Mouse (Mus musculus) liver (tissue): ENCODE results near the gene Zkscan16.

Source experiments
- DNase-seq: peaks from one replicate; pipeline ENCODE4 v3.0.0-alpha.2; 2020; ENCODE audit warnings: mixed read lengths

Gene Zkscan16

DNA sequence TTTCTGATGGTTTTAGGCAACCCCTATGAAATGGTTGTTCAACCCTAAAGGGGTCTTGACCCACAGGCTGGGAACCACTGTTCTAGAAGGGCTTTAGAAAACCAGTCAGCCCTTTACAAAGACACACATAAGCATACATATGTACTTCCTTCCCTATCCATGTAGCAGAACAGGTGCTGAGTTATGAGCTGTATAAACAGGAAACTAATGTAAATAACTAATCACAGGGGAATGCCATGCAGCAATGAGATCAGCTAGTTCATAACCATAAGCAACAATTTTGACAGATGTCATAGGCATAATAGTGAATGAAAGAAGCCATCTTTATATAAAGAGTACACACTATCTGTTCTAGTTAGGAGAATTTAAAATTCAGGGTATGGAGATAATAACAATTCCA lies 1.8 kb upstream of the Zkscan16 start:
- no peak for DNase-seq

DNA sequence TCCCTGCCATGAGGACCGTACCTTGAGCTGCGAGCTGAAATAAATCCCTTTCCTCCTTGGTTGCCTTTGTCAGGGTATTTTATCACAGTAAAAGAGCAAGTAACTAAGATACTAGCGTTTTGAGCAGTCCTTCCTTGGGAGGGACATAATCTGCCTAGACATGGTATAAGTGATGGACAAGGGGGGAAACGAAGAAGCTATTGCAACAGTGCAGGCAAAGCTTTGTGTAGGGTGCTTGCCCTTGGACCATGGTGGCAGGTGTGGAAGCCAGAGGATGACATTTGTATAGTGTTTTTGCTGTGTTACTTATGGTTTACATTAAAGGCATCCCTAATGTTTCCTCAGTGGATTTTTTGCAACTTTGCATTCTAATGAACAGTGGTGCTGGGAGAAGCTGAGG lies 486 bp upstream of the Zkscan16 start:
- no peak for DNase-seq

DNA sequence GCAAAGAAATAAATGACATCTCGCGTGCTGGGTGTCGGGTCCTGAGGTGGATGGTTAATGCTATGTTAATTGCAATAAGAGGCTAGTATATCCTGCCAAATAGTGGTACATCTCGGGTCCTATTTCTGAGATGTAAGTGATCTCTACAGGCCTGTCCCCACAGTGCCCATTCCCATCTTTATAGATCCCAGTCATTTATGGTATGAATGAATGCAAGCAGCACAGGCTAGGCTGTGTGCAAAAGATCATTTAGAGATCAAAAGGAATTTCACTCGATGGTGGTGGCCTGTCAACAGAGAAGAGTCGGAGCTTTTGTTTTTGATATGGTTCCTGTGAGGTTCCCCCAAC lies 752 bp downstream of the Zkscan16 start:
- DNase-seq = no peak

DNA sequence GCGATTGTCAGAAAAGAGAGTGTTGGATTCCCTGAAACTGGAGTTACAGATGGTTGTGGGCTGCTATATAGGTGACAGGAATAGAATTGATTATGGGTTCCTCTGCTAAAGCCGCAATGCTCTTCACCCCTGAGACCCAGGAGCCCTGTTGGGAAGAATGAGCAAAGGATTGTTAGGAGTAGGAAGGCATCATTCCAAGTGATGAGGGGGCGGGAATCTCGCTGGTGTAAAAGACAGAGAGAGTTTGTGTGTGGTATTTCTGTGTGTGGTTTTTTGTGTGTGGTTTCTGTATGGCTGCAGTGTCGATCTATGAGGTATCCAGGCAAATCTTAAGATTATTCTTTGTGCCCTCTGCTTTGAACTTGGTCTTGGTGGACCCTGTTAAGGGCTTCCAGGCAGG lies 1.3 kb downstream of the Zkscan16 start:
- DNase-seq = no peak

DNA sequence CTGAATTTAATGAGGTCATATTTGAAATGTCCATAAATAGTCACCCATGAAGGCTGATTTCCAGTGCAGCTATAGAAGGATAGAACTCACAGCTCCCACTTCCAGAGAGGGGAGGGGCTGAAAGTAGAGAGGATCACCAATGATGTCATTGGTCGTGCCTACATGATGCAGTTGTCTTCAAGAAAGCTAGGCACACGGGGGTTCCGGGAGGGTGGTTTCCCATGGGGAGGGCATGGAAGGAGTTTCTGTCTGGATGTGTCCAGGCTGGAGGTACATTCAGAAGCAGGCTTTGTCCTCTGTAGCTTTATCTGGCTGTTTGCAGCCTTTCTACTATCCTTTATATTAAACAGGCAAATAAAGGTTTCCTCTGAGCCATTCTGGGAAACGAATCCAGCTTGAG lies 5.0 kb downstream of the Zkscan16 start:
- no peak for DNase-seq

DNA sequence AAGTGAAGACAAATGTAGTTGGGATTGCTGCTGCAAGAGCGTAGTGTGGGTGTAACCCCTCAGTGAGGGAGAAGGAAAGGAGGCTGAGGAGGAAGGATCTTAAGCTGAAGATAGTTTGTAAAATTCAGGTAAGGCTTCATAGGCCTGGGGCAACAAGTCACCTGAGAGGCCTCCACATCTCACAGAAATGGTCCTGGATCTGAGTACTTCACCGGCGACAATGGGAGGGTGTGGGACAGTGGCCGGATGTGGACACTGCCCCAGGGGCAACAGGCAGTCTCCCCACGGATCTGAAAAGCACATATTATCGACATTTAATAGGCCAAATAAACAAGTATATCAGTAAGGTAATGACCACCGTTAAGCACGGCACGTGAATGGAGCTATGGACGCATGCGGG lies 9.2 kb downstream of the Zkscan16 start:
- no peak for DNase-seq

DNA sequence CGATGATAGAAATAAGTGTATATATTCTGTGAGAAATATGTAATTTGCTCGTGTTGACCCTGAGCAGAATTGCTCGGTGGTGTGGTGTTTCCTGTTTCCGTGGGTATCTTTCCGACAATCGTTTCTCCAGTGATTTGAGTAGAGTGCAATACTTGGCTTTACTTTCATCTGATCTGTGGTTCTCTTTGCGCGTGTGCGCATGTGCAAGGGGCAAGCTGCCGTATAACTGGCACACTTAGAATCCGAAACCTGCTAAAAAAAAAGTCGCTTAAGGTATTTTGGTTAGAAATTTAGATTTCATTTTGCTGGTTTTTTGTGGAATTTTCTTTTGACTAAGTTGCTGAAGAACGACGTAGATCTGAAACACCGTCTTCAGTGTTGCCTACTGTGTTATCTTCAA lies 18.3 kb downstream of the Zkscan16 start:
- no peak for DNase-seq

DNA sequence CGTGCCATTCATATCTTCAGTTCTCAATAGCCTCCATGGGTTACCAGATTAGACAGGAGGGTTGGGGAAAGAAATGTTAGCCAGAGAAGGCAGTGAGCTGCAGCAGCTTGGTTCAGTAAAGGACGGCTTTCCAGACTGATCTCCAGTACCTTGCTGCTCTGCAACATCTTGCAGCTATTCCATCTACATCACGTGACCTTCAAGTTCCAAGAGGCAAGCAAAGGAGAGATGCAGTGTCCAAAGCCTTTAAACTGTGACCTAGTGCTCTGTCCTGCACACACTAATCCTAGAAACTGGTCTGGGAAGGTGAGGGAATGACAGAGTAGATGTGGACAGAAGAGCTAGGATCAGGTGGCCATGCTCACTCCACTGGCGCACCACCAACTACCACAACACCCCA lies 19.8 kb downstream of the Zkscan16 start:
- no peak for DNase-seq

DNA sequence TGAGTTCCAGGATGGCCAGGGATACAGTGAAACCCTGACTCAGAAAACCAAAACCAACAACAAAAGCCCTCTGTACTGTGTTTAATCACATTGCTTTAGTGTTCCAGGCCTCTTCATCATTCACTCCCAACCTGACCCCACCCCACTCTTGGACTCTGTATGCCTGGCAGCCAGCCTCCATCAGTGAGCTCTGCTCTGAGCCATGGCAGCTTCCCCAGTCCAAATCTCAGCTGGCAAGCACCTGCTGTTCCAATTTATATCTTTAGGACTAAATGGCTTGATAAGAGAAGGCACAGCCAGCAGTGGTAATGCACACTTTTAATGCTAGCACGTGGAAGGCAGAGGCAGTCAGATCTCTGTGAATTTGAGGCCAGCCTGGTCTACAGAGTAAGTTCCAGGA lies 21.7 kb downstream of the Zkscan16 start:
- no peak for DNase-seq

DNA sequence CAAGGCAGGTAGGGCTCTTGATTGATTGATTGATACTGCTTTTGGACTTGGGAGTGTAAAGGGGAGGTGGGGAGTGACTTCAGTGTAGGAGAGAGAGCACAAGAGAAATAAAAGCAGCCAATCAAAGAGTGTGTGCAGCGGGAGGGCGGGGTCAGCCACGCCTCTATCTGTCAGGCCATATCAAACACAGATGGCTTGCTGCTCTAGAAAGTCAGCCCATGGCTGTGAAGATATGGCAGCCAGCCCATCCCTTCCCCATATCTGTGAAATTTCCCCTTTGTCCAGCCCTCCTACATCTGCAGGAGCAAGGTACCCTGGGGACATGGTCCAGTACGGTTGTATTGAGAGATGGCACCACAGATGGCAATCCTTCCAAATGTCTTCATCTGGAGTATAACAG lies 27.2 kb downstream of the Zkscan16 start:
- peak; percentile 81 for DNase-seq

DNA sequence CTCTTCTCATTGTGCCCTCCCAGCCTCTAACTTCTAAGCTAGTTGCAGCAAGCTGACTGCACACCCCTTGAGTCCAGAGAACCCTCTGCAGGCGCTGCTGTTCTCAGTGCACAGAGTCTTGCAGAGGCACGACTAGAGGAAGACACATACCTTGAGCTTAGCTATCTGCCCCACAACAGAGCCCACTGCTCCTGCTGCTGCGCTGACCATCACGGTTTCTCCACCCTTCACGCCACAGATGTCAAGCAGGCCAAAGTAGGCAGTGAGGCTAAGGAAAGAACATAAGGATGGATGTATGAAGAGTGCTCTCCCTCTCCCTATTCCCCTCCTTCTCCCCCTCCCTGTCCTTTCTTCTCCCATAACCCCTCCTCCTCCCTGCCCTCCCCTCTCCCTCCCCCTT lies 32.3 kb downstream of the Zkscan16 start:
- no peak for DNase-seq

DNA sequence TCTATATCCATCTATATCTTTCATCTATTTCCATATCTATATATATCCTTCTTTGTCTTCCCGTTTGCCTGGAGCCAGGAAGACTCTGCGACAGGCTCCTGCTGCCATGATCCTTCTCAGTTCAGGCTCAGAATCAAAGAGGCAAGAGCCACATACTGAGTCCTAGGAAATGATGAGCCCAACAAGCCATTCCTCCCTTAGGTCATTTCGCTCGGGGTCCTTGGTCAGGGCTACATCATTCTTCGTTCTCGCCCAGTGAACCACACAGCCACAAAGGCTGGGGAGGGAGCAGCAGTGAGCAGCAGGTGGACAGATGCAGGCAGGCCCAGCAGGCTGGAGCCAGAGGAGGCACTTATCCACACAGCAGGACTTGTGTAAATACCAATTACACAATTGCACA lies 38.0 kb downstream of the Zkscan16 start:
- no peak for DNase-seq

DNA sequence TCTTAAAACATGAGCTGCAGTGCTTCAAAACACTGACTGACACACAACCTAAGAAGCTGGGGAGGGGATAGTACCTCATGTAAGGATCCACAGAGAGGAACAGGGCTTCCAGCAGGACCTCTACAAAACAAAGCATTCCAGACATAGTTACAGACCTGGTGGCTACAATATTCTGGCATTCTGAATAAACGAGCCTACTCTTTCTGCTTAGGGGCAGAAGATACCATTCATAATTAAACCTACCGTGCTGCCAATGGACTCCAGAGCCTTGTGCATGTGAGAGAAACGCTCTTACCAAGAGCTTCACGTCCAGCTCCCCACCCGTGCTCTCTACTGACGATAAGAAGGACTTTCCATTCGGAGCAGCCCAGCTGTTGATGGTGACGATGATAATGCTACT lies 39.4 kb downstream of the Zkscan16 start:
- DNase-seq = no peak

DNA sequence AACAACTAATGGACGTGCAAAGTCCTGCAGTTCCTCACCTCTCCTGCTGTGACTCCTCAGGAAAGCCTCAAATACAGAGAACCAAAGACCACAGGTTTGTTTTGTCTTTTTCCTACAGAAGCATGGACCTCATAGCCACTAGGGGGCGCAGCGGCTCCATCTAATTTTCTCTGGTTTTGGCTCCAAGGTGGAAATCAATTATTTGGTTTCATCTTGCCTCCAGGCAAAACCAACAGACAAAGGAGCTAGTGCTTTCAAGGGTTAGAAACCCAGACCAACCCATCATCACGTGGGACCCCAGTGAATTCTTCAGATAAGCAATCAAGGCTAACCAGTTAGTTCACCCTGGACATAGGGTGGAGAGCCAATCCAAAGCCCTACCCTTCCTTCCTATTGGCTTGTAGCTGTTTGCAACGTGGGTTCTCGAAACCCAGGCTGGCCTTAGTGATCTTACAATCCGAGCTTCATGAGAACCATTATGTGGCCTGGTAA lies 41.8 kb downstream of the Zkscan16 start:
- DNase-seq = peak; percentile 82

DNA sequence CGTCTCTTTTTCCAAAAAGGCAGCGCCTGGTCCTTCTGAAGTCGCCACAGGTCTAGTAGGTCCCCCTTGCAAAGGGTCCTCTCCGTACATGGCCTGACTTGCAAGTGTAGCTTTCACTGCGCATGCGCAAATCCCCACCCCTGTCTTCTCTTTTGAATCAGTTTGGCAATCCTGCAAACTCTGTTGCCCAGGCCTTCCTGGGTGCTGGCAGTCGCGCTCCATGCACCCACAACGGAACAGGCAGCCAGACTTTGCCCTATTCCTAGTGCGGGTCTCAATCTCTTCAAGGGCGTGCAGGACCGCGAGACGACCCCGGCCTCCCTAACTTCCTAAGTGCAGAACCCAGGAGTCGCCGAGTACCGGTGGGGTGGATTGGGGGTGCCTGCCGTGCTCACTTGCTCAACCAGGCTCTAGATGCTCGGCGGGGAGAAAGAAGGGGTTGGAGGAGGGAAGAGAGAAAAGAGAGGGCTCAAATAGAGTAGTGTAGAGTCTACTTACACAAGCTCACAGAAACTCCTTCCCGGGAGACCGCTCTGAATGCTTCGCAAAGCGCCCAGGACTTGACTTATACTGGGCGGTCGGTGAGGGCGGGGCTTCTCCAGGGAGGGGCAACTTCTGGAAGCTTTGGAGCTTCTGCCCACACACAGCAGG lies 43.2 kb downstream of the Zkscan16 start, which contains the start of gene Ptgr1:
Gene Ptgr1 (minus strand): TSS at position 580 of the 651 bp plus-strand sequence.
- DNase-seq = peak; percentile 89

DNA sequence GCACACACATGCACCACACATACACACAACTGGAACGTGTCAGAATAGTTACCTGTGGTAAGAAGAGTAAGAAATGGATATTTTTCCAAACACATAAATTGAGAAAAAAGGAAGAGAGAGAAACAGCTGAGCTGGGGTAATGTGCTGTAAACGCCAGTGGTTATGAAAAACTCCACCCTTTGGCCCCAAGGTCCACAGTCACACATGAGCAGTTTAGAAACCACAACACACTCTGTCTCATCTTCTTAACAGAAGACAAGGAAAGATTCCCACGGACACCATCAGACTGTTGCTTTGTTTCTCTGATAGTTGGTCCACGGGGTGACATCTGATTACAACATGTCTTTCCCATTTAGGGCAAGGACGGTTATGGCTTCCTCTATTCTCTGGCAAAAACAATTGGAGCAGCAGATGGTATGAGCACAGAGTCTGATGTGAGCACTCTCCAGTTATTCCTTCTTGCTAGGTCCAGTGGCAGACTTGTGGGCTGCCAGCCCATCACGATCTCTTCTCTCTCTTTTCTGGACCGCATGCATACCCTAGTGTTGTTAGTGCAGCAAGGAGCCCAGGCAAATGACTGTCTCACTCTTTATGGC lies 46.0 kb downstream of the Zkscan16 start:
- DNase-seq = no peak

DNA sequence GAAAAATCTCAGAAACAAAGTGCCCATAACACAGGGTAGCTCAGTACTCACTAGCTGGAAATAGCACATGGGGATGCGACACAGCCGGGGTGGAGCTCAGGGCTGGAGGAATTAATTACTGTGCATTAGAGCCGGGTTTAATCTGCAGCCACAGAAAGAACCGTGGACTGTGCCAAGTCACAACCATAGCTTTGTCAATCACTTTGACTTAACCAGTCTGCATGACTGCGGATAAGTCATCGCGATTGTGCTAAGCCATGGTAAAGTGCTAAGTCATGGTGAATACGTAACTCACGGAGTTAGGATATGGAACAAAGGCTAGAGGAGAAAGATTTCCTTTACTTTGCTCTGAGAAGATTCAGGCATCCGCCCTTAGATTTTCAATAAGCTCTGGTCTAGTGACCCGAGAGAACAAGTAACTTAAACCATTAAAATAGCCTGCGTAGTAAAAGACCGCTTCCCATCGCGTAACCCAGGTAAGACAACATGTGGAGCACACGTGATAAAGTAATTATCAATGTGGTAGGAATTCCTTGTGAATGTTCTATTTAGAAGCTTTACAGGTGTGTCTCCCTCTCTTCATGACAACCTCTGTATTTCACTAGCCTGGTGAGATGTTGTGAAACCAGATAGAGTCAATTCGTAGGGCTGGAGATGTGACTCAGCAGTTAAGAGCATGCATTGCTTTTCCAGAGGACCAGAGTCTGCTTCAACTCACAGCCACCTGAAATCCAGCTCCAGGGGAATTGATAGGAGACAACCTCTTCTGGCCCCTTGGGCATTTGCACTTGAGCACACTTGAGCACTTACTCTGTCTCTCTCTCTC lies 47.4 kb downstream of the Zkscan16 start:
- DNase-seq = peak; percentile 26

DNA sequence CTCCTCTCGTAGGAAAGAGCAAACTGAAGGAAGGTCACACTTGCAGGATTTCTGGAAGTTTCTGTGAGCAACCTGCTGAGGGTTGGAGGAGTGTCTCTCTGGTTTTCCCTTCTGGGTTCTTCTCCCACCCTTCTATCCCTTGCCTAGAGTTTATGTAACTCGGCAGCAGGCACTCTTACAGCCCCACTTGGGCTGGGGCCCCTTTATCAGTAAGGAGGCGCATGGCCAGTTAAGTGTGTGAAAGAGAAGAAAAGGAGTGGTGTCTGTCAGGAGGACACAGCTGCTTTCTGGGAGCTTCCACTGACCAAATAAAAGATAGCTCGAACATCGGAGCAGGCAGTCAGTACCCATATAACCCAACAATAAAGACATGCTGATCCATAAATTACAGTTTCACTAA lies 48.8 kb downstream of the Zkscan16 start:
- peak; percentile 61 for DNase-seq

DNA sequence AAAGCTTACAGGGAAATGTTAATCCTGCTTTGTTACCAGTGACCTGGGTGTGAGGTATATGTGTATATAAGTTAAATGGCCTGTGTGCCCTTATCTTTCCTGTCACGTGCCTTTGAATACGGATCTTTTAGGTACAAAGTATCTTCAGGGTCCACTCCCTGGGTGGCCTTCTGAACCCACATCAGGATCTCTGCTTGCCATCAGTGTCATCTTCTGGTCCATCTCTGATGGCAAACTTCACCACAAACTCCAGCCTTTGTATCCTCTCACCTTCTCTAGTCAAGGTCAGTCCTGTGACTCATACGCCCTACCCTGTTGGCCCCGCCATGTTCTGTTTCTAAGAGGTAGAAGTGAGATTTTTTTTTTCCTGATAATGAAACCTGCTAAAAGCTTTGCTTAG lies 51.3 kb downstream of the Zkscan16 start, which contains the start of gene Dnajc25:
Gene Dnajc25 (plus strand): TSS at position 301 of the 400 bp plus-strand sequence.
- DNase-seq = no peak

DNA sequence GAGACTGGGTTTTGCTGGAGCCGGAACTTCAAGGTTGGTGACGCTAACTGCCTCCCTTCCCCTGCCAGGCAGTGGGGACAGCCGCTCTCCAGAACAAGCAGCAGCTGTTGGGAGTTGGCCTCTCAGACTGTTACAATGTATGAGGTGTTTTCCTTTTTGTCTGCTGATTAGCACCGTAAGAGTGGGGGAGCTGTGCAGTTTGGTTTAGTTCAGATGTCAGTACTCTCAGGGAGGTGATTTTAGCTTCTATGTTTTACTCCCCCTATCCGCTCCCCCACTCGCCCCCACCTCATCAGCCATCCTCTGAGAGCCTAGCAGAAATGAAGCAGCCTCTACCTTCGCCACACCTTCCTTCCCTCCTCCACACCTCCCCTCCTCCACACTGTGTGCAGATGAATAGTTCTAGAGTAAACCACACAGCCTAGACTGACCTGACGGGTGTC lies 51.8 kb downstream of the Zkscan16 start:
- no peak for DNase-seq

DNA sequence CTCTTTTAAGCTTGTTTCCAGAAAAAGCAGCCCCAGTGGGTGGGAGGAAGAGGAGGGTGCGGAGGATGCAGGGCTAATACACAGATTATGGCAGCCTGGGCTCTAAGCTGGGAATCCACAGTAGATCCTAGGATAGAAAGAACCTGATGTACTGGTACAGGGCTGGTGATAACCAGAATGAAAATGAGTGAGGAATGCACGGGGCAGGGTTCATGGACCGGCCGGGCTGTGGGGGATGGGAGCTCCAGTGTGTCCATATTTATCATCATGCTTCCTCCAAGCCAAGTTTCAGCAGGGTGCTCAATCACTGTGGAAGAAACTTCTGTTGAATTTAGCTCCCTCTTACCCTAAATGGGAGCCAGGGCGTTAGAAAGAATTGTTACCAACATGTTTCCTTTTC lies 53.7 kb downstream of the Zkscan16 start:
- no peak for DNase-seq

DNA sequence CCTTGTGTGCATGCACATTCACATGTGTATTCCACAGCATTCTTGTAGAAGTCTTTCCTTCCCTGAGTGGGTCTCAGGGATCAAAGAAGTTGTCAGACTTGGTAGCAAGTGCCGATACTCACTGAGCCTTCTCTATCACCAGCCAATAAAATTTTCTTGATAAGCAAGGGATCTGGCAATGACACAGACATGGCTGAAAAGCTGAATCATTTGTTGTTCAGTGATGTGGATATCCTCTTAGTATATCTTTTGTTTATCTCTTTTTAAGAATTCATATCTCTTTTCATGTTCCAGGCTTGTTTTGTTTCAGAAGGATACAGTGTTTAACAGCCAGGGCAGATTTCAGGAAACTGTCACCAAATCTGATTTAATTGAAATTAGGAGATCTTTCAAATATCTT lies 55.3 kb downstream of the Zkscan16 start:
- DNase-seq = no peak

DNA sequence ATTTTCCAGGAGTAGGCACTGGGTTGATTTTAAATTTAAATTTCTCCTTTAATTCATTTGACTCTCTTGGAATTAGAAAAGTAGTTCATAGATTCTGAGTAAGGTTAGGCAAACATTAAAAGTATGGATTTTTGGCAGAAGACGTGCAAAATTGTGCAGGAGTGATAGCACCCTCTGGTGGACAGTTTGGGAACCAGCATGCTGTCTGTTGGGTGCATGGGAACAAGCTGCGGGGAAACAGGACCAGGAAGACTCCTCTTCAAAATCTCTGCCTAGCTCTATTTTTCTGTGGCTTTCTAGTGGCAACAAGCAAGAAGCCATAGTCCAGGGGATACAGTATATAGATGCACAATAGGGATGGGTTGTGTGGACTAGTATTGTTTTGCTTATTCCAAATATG lies 56.3 kb downstream of the Zkscan16 start:
- peak; percentile 77 for DNase-seq

DNA sequence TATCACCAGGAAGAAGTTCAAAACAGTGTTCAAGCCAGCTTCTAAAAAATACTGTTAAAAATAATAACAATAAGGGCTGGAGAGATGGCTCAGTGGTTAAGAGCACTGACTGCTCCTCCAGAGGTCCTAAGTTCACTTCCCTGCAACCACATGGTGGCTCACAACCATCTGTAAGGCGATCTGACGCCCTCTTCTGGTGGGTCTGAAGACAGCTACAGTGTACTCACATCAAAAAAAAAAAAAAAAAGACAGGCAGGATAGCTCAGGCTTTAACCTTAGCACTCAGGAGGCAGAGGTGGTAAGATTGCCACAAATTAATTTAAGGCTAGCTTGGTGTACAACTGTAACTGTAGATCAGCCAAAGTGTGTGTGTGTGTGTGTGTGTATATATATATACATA lies 57.2 kb downstream of the Zkscan16 start:
- DNase-seq = peak; percentile 62
